Mouse (Mus musculus) Patski (cell line): ENCODE measurements around the gene Nelfe. TPM values are rescaled to one million over a fixed set of nuclear protein-coding genes. Genes with fewer than 3 reads are reported as not detected.

ENCODE experiments used
- ATAC-seq: fragments of 100-300 bp; one replicate; pipeline ENCODE4 v1.8.0; 2021
- CTCF ChIA-PET: fragments of 350-600 bp; sonication (Branson Sonifier 250); formaldehyde crosslinking; loops from one replicate; lab custom pipeline; 2022; ENCODE audit warnings: inconsistent platforms; lab: Charles Lee
- POLR2A ChIA-PET: fragments of 350-600 bp; sonication (Branson Sonifier 250); formaldehyde crosslinking; loops from one replicate; lab custom pipeline; 2022; ENCODE audit warnings: antibody characterized with exemption, inconsistent platforms; lab: Charles Lee
- DNase-seq: peaks from one replicate; pipeline ENCODE4 v3.0.0-alpha.2; 2011; ENCODE audit warnings: low read depth, low spot score
- H3K27me3 ChIP-seq: fragments of 371-371 bp; one replicate; pipeline ENCODE4 v1.5.1; 2021
- CTCF ChIP-seq: fragments of 100-300 bp; IDR thresholded peaks from one replicate; pipeline ENCODE4 v1.5.1; 2021
- in situ Hi-C: fragments of 300-500 bp; cut with MboI; formaldehyde crosslinking; loops from 3 replicates; pipeline ENCODE4 v1.11.1; 2018; ENCODE audit warnings: low pct_unique_long_range_greater_than_20kb, mixed read lengths
- polyA plus RNA-seq: library from polyadenylated mRNA; unstranded; gene quantifications from one replicate; pipeline ENCODE4 v1.2.3, GENCODE M21; 2021

The Nelfe gene
- polyA plus RNA-seq, 1 experiment from 2014 or later, result 73.2 TPM

- no peak for DNase-seq
- H3K27me3 ChIP-seq, result no peaks in the 10 kb centered on the region
- ChIA-PET CTCF (no interaction called here), POLR2A (no interaction called here)
- in situ Hi-C loops, result loop anchor here (10.0 kb wide), 1 partner anchor 398 kb away; the partner anchor contains the start of gene Ddx39b
- no peak for ATAC-seq
- TF ChIP-seq CTCF, result no peak
These were observed 3.0 kb upstream of the Nelfe start for GRCm38 (mm10) chr17:34847192-34847591.

- H3K27me3 ChIP-seq, result no peaks in the 10 kb centered on the region
- in situ Hi-C loops, result loop anchor here (10.0 kb wide), 1 partner anchor 397 kb away; the partner anchor contains the start of gene Ddx39b
- TF ChIP-seq CTCF, result no peak
- POLR2A ChIA-PET, result no interaction called here
- CTCF ChIA-PET, result no interaction called here
- no peak for DNase-seq
- ATAC-seq, result no peak
These were observed 2.6 kb upstream of the Nelfe start for GRCm38 (mm10) chr17:34847615-34848014.

GRCm38 (mm10) chr17:34850517-34851125 lies 430 bp downstream of the Nelfe start:
- POLR2A ChIA-PET, result interaction anchor here (0.8 kb wide), 1 partner anchor 339 kb away, joined by 3 read pairs; no protein-coding TSS in a partner anchor
- DNase-seq, result no peak
- no peak for TF ChIP-seq CTCF
- no peaks in the 10 kb centered on the region for H3K27me3 ChIP-seq
- CTCF ChIA-PET, result no interaction called here
- in situ Hi-C loops, result no loop called here
- peak; percentile 25 for ATAC-seq

GRCm38 (mm10) chr17:34853511-34853910 lies 3.3 kb downstream of the Nelfe start:
- in situ Hi-C loops, result no loop called here
- no peak for DNase-seq
- POLR2A ChIA-PET, result no interaction called here
- no peaks in the 10 kb centered on the region for H3K27me3 ChIP-seq
- ATAC-seq, result no peak
- TF ChIP-seq CTCF, result no peak
- CTCF ChIA-PET, result interaction anchor here (0.8 kb wide), 1 partner anchor 30 kb away, joined by 3 read pairs; no protein-coding TSS in a partner anchor

- TF ChIP-seq CTCF, result no peak
- DNase-seq (no peak), ATAC-seq (no peak)
- POLR2A ChIA-PET, result no interaction called here
- CTCF ChIA-PET, result interaction anchor here (0.9 to 2.9 kb wide), 4 partner anchors 9 to 126 kb away, joined by 3 to 15 read pairs (median 5); partner anchors contain the start of gene Zbtb12
- in situ Hi-C loops, result loop anchor here (5.0 kb wide), 1 partner anchor 38 kb away; no protein-coding TSS in a partner anchor
- H3K27me3 ChIP-seq, result no peaks in the 10 kb centered on the region
These were observed 4.6 kb downstream of the Nelfe start for GRCm38 (mm10) chr17:34854761-34855160.

- in situ Hi-C loops, result loop anchor here (5.0 kb wide), 1 partner anchor 36 kb away; no protein-coding TSS in a partner anchor
- ChIA-PET CTCF (interaction anchor here (0.8 to 2.9 kb wide), 15 partner anchors 8 to 95 kb away, joined by 3 to 15 read pairs (median 5); partner anchors contain the start of gene Zbtb12), POLR2A (interaction anchor here (0.6 to 0.8 kb wide), 3 partner anchors 43 to 821 kb away, joined by 3 to 4 read pairs (median 3); no protein-coding TSS in a partner anchor)
- DNase-seq (no peak), ATAC-seq (no peak)
- H3K27me3 ChIP-seq, result no peaks in the 10 kb centered on the region
- TF ChIP-seq CTCF, result no peak
These were observed 5.6 kb downstream of the Nelfe start for GRCm38 (mm10) chr17:34855825-34856224.

GRCm38 (mm10) chr17:34858670-34859069 lies 8.5 kb downstream of the Nelfe start:
- DNase-seq (no peak), ATAC-seq (no peak)
- H3K27me3 ChIP-seq, result no peaks in the 10 kb centered on the region
- no peak for TF ChIP-seq CTCF
- POLR2A ChIA-PET, result no interaction called here
- in situ Hi-C loops, result loop anchor here (5.0 kb wide), 1 partner anchor 34 kb away; no protein-coding TSS in a partner anchor
- CTCF ChIA-PET, result no interaction called here

- POLR2A ChIA-PET, result interaction anchor here (0.6 kb wide), 1 partner anchor 19 kb away, joined by 3 read pairs; the partner anchor contains the start of gene Zbtb12
- DNase-seq (no peak), ATAC-seq (no peak)
- H3K27me3 ChIP-seq, result no peaks in the 10 kb centered on the region
- TF ChIP-seq CTCF, result no peak
- CTCF ChIA-PET, result no interaction called here
- in situ Hi-C loops, result loop anchor here (5.0 kb wide), 1 partner anchor 82 kb away; no protein-coding TSS in a partner anchor
These were observed 10.3 kb downstream of the Nelfe start for GRCm38 (mm10) chr17:34860514-34860913.

GRCm38 (mm10) chr17:34861704-34862415 lies 11.7 kb downstream of the Nelfe start:
- no peak for TF ChIP-seq CTCF
- in situ Hi-C loops, result loop anchor here (5.0 kb wide), 1 partner anchor 80 kb away; no protein-coding TSS in a partner anchor
- ChIA-PET POLR2A (no interaction called here), CTCF (no interaction called here)
- ATAC-seq, result no peak
- no peak for DNase-seq
- no peaks in the 10 kb centered on the region for H3K27me3 ChIP-seq

- in situ Hi-C loops, result loop anchor here (5.0 kb wide), 1 partner anchor 80 kb away; no protein-coding TSS in a partner anchor
- CTCF ChIA-PET, result no interaction called here
- DNase-seq (no peak), ATAC-seq (no peak)
- H3K27me3 ChIP-seq, result no peaks in the 10 kb centered on the region
- POLR2A ChIA-PET, result no interaction called here
- TF ChIP-seq CTCF, result no peak
These were observed 12.4 kb downstream of the Nelfe start, which contains the start of gene Cfb for GRCm38 (mm10) chr17:34862416-34863081. Cfb (minus strand) TSS chr17:34862518.
